Mouse (Mus musculus) yolk sac, embryonic 10.5 days (tissue): ENCODE data around the gene Nceh1.

Source experiments
- DNase-seq: peaks from one replicate; pipeline ENCODE4 v3.0.0-alpha.2; 2017; ENCODE audit warnings: low spot score

Gene Nceh1

DNA sequence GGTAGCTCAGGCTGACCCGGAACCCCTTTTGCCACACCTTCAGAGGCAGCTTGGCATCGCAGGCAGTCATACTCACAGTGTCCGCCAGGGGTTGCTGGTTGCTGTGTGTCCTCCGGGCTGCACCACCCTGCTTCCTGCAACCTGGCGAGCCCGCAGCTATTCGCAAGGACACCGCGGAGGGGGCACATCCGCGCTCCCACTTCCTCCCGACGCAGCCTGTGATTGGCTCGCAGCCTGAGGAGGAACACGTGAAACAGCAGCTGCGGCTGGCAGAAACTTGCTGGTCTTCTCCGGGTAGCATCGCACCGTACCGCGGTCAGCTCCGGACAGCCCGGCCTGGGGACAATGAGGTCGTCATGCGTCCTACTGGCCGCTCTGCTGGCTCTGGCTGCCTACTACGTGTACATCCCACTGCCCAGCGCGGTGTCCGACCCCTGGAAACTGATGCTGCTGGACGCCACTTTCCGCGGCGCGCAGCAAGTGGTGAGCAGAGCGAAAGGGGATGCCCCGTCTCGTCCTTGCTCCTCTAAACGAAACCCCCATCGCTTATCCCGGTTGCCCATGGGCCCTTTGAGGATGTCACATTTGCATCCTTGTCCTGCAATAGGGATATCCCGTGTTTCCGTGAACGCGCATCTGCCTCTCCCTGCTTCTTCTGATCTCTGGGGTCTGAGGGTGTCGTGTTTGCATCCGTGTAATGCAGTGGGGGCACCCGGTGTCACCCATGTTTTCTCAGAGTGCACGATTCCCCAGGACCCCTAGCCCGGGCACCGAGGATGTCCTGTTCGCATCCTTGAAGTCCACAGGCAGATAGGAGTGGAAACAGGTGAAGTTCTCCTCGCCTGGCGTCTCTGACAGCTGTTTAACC, at the start of gene Nceh1:
Nceh1 (plus strand) TSS at position 233 of the 868 bp plus-strand sequence.
- peak; percentile 92 for DNase-seq

DNA sequence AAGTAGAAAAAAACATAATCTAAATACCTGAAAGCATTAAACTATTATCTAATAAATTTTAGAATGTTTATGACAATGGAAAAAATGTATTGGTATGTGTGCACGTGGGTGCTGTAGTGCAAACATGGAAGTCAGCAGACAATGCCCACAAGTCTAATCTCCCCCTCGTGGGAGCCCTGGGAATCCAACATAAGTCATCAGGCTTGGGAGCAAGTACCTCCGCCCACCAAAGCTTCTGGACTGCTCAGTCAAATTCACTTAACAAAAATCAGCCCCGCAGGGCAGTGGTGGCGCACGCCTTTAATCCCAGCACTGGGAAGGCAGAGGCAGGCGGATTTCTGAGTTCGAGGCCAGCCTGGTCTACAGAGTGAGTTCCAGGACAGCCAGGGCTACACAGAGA, 42.7 kb upstream of the Nceh1 start:
- no peak for DNase-seq

DNA sequence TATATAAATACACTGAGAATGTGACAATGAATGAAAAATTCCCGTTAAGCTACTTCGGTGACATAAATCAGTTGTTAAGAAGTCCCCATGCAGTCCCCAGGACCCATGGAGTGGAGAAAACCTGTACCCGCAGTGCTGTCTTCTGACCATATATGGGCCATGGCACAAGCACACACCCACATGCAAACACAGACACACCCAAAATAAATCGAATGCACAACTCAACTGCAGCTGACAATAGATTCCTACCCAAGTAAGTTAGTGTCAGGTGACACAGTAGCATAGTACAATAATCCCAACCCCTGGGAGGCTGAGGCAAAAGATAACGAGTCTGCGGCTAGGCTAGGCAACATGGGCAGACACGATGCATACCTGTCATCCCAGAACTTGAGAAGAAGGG, 39.2 kb upstream of the Nceh1 start:
- DNase-seq: no peak

DNA sequence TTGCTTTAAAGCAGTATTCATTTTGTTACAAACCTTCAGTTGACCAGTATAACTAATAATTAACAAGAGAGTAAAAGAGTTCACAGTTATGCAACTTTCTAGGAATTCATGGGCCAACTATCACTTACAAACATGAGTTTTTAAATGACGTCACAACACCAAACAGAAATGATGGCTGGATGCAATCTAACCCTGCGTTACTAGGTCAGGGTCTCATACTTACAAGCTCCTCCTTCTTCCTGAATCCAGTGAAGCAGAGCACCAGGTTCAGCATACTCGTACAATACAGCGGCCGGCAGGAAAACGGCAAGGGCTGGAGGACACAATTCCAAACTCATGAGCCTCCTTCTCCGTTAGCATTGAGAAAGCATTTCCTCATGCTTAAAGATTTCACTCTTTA, 37.0 kb upstream of the Nceh1 start:
- peak; percentile 58 for DNase-seq

DNA sequence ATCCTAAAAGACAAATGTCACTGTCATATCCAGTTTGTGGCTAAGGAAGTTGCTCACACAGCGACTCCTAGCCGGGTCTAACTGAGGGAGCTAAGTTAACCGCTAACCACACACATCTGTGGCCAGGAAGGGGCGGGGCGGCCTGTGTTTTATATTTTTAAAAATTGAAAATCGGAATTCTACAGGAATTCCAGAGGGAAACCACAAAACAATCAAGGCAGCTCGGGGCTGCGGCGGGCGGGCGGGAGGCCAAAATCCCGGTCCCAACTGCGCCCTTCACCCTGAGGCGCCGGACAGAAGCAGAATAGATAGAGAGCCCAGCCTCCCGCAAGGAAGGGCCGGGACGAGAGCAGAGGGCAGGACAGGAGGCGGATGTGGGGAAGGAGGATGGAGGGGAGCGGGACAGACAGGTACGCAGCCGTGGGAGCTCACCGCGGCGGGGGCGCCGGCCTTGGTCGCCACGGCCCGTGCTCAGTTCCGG, 29.5 kb upstream of the Nceh1 start:
- DNase-seq: peak; percentile 56

- DNase-seq: peak; percentile 99
Observed at GRCm38 (mm10) chr3:27153701-27154209, 29.0 kb upstream of the Nceh1 start, which contains the start of gene Ect2. Gene Ect2 (minus strand): TSS chr3:27153878.

- DNase-seq: no peak
Observed at GRCm38 (mm10) chr3:27154280-27154679, 28.5 kb upstream of the Nceh1 start.

DNA sequence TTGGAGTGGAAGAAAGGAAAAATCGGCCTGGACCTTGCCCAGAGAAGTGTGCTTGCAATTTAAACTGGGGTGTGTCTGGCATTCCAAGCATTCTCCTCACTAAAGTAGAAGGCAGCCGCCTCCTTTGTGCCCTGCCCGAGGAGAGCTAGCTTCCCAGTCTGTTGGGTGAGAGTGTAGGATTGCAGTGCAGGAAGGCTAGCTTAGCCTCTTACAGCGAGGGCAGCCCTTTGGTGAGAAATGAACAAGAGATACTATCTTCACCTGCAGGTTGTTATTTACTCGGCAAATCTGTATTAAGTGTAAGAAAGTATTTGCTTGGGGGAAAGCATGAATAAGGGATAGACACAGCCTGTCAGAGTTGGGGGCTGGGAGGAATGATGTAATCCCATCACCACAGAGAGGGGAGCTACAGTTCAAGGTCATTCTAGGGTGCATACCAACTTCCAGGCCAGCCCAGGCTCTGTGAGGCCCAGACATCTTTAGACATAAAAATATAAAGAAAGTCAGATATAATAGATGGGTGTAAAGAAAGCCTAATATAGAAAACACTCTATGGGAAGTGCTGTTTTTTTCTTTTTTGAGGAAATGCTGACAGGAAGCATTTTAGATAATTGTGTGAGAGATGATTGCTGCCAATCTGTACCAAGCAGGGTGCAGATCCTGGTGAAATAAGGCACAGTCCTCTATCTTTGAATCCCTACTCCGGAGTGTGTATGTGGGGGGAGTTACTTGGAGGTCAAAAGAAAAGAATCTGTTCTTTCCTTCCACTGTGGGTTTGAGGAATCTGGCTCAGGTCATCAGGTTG, 27.5 kb upstream of the Nceh1 start:
- DNase-seq: peak; percentile 83

GRCm38 (mm10) chr3:27155856-27156593, 26.7 kb upstream of the Nceh1 start:
- DNase-seq: peak; percentile 48

DNA sequence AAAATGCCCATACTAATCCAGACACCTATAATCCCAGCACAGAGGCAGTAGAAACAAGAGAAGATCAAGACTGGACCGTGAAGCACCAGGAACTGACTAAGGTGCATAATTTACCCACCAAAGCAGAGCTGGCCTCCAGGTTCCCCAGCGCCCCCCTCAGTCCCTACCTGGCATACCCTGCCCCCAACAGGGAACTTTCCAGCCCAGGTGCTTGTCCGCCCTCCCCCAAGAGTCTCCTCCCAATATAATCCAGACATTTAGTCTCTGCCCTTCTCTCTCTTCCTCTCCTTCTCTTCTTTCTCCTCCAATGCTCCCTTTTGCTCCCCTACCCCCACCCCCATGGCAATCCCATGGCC, 26.2 kb upstream of the Nceh1 start:
- DNase-seq: no peak

GRCm38 (mm10) chr3:27158910-27159309, 23.9 kb upstream of the Nceh1 start:
- peak; percentile 45 for DNase-seq

DNA sequence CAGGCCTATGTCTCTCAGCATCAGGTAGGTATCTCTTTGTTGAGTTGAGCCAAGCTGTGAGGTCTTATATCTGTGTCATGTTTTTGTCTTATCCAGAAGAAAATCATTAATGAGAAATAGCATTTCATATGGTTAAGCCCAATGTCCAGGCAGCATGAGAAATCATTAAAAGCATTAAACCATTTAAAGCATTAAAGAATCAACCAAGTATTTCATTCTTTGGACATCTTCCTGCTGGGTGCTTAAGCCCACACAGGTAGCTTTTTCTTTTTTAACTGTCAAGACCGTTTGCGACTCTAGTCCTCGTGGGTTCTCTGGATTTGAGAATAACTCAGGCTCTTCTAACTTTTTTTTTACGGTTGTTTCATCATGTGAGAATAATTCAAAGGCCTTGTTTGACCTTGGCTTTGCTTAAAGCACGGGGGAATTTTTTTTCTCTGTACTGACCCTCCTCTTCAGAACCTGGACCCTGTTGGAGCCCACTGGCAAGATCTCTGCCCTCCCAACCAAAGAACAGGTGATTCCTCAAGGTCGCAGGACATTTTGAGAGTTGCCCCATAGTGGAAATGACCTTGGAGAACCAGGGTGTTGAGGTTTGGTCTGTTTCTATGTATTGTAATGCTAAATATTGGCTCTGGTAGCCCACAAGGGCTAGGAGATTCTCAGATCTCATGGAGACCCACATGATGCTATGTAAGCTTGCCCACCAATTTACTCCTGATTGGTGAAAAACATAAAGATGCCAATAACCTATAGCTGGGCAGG, 20.9 kb upstream of the Nceh1 start:
- DNase-seq: no peak

- DNase-seq: no peak
Observed at GRCm38 (mm10) chr3:27162410-27162804, 20.4 kb upstream of the Nceh1 start.

DNA sequence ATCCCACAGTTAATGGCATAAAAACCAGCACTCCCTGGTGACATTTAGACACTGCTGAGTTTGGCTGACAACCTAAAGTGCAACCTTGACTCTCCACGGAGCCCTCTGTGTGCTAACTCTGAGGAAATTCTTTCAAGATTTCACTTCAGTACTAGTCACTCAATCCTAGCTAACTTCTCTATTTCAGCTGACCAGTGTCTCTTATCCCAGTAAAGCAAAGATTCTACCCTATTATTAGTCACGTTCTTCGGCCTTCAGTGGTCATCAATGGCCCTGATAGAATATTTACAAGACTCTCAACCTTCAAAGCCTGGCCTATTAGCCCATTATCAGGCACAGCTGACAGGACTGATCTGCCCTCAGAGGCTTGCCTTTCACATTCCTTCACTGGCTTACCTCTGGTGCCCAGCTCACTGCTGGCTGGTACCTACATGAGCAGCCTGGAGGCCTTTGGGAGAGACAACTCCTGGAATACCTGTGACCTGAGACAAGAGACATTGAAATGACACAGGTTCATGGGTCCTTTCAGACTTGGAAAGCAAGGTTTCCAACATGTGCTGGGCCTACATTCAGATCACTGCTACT, 17.2 kb upstream of the Nceh1 start:
- DNase-seq: no peak

DNA sequence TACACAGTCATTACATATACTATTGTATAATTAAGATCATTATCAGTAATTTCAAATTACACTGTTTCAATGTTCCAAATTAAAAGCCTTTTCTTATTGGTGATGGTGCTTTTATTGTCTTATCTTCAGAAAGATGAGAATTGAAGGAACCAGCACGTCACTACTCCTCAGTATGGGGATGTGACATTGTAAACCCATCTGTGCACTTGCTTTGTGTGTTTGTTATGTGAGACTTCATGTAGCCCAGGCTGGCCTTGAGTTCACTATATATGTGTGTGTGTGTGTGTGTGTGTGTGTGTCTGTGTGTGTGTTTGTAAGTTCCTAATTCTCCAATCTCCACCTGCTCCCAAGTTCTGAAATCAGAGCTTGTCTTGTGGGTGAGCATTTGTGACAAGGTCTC, 12.5 kb upstream of the Nceh1 start:
- DNase-seq: no peak

GRCm38 (mm10) chr3:27179711-27180110, 3.1 kb upstream of the Nceh1 start:
- DNase-seq: no peak

- DNase-seq: no peak
Observed at GRCm38 (mm10) chr3:27183601-27184175, 923 bp downstream of the Nceh1 start.

GRCm38 (mm10) chr3:27188386-27188785, 5.6 kb downstream of the Nceh1 start:
- no peak for DNase-seq

- no peak for DNase-seq
Observed at GRCm38 (mm10) chr3:27189320-27190261, 6.8 kb downstream of the Nceh1 start.
